Mouse (Mus musculus): ENCODE data around the gene Rbpjl.

Rbpjl gene

GRCm38 (mm10) chr2:164443460-164444000, 40.6 kb downstream of the Rbpjl start, which contains the start of gene Sdc4:
TSS of gene Sdc4 (minus strand) at chr2:164443887.
- no peak for DNase-seq (ENCODE audit: extremely low spot score, low read depth, low spot score)

DNA sequence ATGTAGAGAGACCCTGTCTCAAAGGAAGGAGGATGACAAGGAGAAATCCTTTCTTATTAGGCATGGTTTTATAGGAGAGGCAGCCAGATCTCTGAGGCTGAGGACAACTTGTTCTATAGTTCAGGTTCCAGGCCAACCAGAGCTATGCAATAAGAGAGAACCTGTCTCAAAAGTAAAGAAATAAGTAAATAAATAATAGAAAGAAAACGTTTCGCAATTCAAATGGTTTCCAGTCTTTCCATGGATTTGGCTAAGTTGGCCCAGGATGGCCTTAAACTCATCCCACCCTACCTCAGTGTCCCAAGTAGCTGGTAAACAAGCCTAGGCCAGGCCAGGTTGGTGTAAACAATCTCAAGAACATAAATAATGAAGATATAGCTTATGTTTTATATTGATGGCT, 41.8 kb downstream of the Rbpjl start:
- no peak for DNase-seq (ENCODE audit: extremely low spot score, low read depth, low spot score)

DNA sequence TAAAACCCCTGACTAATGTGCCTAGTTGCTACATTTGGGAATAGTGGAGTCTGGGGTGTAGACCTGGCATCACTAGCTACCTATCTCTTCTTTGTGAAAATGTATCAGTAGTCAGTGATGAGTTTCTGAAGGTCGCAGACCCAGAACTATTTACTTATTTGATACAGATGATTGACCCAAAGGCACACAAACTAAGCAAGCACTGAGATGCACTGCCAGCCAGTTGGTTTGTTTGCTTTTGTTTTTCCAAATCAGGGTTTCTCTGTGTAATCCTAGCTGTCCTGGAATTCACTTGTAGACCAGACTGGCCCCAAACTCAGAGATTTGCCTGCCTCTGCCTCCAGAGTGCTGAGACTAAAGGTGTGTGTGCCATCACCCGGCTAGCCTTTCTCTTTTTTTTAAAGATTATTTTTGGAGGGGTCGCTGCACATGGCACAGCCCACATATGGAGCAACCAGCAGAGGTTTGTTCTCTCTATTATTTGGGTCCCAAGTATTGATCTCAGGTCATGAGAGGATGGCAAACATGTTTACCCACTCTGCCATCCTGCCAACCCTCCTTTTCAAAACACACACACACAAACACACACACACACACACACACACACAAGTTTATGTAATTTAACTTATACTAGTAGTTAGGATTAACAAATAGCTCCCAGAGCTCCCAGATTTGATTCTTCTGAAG, 42.6 kb downstream of the Rbpjl start:
- DNase-seq (ENCODE audit: extremely low spot score, low read depth, low spot score): no peak

DNA sequence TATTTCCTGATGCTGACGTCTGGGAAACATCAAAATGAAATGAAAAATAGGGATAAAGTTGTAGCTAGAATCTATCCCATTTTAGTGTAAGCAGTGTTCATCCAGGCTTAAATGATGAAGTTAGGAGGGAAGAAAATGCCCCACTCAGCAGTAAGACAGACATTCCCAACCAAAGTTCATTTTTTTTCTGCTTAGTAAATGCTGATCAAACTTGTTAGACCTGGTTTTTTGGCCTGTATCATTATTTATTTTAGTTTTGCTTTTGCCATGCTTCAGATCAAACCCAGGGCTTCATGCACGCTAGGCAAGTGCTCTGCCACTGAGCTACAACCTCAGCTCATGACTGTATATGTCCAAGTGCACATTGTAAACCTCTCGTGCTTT, 43.1 kb downstream of the Rbpjl start:
- no peak for DNase-seq (ENCODE audit: extremely low spot score, low read depth, low spot score)

- DNase-seq (ENCODE audit: extremely low spot score, low read depth, low spot score): no peak
Measured at GRCm38 (mm10) chr2:164448140-164448539, 45.2 kb downstream of the Rbpjl start.

- DNase-seq (ENCODE audit: extremely low spot score, low read depth, low spot score): no peak
Measured at GRCm38 (mm10) chr2:164448921-164449320, 46.0 kb downstream of the Rbpjl start.

DNA sequence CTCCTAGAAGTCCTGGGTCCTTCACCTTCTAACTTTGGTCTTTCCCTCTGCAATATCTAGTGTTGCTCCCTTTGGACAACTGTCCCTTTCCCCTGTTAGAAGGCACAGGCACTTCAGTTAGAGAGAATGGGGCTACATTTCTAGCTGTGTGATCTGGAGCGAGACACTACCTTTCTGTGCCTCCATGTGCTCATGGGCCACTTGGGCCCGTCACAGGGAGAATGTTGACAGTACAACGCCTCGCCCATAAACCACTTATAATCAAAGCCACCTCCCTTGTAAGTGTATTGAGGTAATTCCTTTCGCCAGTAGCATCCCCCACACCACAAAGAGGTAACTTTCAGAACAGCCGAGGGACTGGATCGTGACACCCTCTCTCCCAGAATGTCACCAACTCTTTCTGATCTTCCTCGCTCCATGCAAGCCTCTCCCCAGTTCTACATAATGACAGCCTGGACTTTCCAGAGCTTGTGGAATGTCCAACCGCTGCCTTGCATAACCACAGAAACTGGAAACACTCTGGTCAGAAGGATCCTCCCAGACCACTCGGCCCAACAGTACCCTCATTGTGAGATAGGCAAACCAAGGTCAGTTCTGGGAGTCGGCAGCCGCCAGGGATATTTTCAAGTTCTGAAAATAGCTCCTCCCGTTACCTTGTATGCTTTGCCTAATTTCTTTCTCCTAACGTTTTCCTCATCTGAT, 46.6 kb downstream of the Rbpjl start:
- DNase-seq (ENCODE audit: extremely low spot score, low read depth, low spot score): no peak

DNA sequence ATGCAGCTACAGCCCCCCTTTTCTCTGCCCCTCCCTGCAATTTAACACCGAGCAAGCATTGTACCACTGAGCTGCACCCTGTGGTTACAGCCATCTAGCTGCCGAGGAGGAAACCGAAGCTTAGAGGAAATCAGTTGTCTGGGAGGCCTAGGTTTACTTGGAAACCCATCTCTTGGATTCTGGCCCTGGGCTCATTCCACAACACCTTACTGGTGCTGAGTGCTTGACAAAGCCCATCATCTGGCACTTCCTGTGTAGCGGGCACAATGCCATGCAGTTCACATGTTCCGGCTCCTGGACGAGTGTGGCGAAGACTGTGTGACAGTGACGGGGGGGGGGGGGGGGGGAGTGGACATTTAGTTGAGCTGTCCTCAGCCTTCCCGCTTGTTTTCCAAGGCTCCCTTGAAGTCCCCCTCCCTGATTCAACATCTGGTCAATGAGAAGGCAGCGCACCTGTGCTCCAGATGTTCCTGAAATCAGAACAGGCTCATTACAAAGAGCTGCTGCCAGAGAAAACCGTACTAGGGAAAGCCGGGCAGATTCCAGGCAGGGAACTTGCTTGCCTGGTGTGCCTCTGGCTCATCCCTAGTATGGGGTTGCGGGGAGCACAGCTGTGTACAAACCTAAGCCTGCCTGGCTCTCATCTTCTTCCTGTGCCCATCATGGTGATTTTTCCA, 49.2 kb downstream of the Rbpjl start:
- DNase-seq (ENCODE audit: extremely low spot score, low read depth, low spot score): no peak

DNA sequence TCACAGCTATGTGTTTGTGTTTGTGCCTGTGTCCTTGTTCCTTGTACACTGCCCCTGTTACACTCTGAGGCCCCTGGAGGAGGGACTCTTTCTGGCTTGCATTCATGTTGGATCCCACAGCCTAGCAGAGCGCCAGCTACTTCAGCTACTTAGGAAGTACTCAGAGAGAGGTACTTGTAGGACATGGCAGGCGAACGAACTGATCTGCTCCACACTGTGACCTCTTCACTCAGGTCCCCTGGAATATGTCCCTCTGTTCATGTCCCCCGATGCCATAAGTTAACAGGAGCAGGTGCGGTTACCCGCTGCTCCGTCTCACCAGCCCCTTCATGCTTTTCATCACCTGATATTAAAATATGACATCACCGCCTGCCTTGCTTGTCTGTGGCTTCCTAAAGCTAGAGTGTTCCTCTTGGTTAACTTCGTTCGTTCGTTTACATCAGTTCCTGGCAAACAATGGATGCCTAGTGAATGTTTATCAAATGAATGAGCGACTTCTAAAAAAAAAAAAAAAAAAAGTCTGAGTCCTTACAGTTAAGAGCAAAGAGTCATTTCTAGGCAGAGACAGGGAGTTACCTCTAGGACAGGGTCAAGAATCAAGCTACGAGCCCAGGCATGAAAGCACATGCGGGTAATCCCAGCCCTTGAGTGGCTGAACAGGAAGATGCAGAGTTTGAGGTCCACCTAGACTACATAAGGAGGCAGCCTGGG, 50.3 kb downstream of the Rbpjl start:
- no peak for DNase-seq (ENCODE audit: extremely low spot score, low read depth, low spot score)

GRCm38 (mm10) chr2:164453887-164454500, 51.1 kb downstream of the Rbpjl start:
- DNase-seq (ENCODE audit: extremely low spot score, low read depth, low spot score): no peak

DNA sequence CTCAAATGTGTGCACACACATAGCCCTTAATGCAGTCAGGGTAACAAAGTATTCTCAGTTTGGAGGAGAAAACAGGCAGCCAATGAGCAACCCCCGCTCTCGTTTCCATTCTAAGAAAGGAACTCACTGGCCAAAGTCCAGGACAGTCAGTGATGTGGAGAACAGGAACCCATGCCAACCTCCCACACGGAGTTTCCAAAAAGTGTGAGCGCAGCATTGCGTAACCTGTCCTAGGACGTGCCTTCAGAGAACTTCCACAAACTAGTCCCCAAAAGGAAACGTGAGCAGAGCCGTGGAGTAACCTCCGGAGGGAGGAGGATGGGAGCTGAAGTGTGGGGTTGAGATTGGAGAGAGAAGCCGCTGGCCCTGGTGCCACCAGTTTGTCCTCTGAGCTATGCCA, 51.9 kb downstream of the Rbpjl start:
- no peak for DNase-seq (ENCODE audit: extremely low spot score, low read depth, low spot score)

- DNase-seq (ENCODE audit: extremely low spot score, low read depth, low spot score): no peak
Measured at GRCm38 (mm10) chr2:164455421-164456190, 52.7 kb downstream of the Rbpjl start.

- no peak for DNase-seq (ENCODE audit: extremely low spot score, low read depth, low spot score)
Measured at GRCm38 (mm10) chr2:164456413-164456812, 53.5 kb downstream of the Rbpjl start.

DNA sequence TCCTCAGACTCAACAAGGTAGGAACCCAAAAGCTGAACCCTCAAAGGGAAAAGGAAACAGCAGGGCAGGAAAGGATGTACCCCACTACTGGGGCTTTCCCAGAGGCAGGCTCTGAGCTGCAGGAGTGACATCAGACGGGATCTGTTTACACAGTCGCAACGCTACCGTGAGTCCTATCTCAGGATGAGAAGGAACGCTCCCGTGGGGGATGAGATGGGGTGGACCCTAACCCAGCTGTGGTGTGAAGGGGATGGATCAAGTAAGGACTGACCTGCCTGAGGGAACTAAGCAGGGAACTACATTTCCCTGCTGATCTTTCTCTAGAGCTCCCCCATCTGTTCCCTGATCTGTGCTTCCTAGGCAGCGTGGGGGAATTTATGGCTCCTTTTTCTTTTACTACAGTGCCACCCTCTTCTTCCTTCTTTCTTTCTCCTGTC, 53.9 kb downstream of the Rbpjl start, which contains the start of gene Sys1:
Gene Sys1, plus strand, starts transcription at position 101 of the 437 bp plus-strand sequence.
- DNase-seq (ENCODE audit: extremely low spot score, low read depth, low spot score): no peak

DNA sequence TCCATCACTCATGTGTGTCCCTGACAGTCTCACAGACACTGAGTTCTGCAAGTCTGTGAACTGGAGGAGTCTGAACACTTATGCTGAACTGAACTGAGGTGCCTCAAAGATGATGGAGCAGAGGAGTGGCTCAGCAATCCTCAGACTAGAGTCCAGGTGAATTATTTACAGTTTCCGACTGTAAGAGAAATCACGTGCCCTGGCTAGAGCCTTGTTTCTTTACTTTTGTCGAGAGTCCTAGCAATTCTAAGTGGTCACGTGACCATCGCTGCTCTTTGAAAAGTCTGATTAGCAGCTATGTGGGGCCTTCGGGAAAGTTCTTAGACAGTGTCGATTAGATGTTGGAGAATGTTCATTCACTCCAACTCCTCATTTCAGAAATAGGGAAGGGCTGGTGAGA, 55.0 kb downstream of the Rbpjl start:
- no peak for DNase-seq (ENCODE audit: extremely low spot score, low read depth, low spot score)

DNA sequence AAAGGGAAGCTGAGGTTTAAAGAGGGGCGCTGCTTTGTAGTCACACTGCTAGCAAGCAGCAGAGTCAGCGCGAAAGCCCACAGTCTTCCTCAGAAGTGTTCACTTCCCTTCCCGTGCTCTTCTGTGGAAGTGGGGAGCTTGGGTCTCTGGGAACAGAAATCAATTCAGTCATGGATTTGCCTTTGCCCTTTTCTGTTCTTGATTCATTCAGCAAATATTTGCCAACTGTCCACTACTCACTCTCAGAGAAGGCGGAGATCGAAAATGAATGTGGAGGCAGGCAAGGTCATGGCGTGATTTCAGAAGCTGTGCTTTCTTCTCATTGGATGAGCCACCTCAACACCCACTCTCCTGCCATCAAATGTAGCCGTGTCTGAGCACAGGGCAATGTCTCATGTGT, 55.6 kb downstream of the Rbpjl start:
- DNase-seq (ENCODE audit: extremely low spot score, low read depth, low spot score): no peak

DNA sequence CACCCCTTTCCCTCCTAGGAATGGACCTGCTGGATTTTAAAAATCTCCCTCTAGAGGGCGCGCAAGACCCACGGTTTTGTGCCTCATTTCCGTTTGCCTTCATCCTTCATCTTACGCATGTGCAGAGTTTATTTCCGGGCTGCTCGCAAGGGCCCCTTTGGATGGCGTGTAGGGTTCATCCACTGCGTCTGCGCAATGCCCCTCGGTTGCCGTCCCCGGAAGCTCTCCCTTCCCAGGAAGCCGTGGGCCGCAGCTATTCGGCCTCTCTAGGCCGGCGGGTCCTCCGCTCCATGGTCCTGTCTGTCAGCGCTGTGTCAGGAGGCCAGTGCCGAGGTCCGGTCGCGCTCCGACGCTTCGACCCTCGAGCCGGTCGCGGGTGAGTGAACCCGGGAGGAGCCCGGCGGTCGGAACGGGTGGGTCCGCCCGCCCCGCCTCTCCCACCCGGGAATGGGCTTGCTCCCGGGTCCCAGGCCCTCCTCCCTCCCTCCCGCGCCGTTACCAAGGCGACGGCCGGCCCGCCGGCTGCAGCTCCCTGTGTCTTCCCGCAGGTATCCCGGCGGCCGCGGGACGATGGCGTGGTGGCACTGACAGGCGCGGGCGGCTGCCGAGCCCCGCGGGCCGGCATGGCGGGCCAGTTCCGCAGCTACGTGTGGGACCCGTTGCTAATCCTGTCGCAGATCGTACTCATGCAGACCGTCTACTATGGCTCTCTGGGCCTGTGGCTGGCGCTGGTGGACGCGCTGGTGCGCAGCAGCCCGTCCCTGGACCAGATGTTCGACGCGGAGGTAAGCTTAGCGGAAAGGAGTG, 58.0 kb downstream of the Rbpjl start, which contains the start of gene Gm20458:
Gene Gm20458, plus strand, starts transcription at position 223 of the 807 bp plus-strand sequence.
- DNase-seq (ENCODE audit: extremely low spot score, low read depth, low spot score): peak; percentile 96

Measured in hindlimb bud, embryonic 11.5 days (tissue).